Mouse (Mus musculus) megakaryocyte, embryonic 14.5 days (primary cell): ENCODE measurements around the gene Bhlha9. TPM values are rescaled to one million over a fixed set of nuclear protein-coding genes. Genes with fewer than 3 reads are reported as not detected.
A peak's percentile ranks its signal among the peaks of the same experiment; 100 is the strongest.

Experiments
- H3K27me3 ChIP-seq: replicated peaks from 2 replicates; pipeline ENCODE3; 2012; ENCODE audit warnings: inconsistent platforms
- H3K36me3 ChIP-seq: replicated peaks from 2 replicates; pipeline ENCODE3; 2012; ENCODE audit warnings: low read length, inconsistent platforms, mixed read lengths
- H3K4me1 ChIP-seq: 2 replicates; pipeline ENCODE4 v1.6.1; 2012; ENCODE audit warnings: inconsistent platforms
- H3K4me3 ChIP-seq: replicated peaks from 2 replicates; pipeline ENCODE3; 2012; ENCODE audit warnings: moderate library complexity, mild to moderate bottlenecking, inconsistent platforms
- H3K9me3 ChIP-seq: 2 replicates; pipeline ENCODE4 v1.6.1; 2012; ENCODE audit warnings: inconsistent platforms
- FLI1 ChIP-seq: IDR thresholded peaks from 2 replicates; pipeline ENCODE4 v1.6.1; 2012; ENCODE audit warnings: low read length, inconsistent platforms, mixed read lengths
- GATA1 ChIP-seq: IDR thresholded peaks from 3 replicates; pipeline ENCODE4 v1.6.1; 2012; ENCODE audit warnings: mixed read lengths, low read length, inconsistent platforms, borderline replicate concordance
- polyA plus RNA-seq: library from polyadenylated mRNA; stranded (reverse); fragments of >175 nt; gene quantifications from 2 replicates; pipeline ENCODE4 v1.2.3, GENCODE M21; 2012; ENCODE audit warnings: low replicate concordance; ENCODE audit not compliant: insufficient read depth

The Bhlha9 gene
- polyA plus RNA-seq, 1 experiment, result not detected

DNA sequence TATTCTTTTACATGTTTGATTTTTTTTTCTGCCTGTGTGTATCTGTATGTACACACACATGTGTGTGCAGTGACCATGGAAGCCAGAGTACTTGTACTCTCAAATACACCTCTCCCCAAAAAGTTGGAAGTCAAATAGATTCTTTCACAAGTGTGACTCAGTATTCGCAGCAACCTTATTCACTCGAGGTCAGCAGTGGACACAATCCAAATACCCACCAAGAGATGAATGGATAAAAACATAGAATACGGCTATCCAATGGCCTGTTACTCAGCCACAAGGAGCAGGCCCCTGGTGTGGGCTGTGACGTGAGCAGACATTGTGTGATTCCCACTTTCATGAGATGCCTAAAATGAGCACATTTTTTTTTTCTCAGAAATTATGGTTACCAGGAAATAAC, 32.0 kb upstream of the Bhlha9 start:
- Histone ChIP-seq H3K9me3 (0 out of 2 replicates have a peak, but pooled peaks cover 3% of the 10 kb centered on the region), H3K36me3 (no peaks in the 10 kb centered on the region), H3K4me3 (no peak overlapping the region), H3K4me1 (no peaks in the 10 kb centered on the region), H3K27me3 (peaks cover 56% of the 10 kb centered on the region)
- TF ChIP-seq GATA1 (no peak), FLI1 (no peak)

DNA sequence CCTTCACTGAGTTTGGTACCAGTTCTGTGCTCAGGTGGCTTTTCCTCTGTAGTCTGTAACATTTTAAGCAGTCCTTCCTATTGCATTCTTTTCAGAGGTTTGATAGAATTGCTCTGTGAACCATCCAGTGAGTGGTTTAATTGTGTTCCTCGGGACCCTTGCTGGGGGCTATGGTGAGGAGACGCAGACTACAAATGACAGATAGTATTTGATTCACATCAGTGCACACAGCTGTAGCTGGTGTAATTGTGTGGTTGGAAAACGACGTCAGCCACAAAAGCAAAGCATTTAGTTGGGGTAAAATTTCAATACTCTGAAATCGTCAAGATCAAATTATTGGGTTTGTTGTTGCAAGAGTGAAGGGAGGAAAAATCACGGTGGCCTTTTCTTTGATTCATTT, 28.0 kb upstream of the Bhlha9 start:
- Histone ChIP-seq H3K36me3 (no peaks in the 10 kb centered on the region), H3K27me3 (peaks cover 61% of the 10 kb centered on the region), H3K4me1 (peaks cover 17% of the 10 kb centered on the region), H3K9me3 (no peaks in the 10 kb centered on the region), H3K4me3 (no peak overlapping the region)
- TF ChIP-seq FLI1, result no peak
- TF ChIP-seq GATA1, result no peak

DNA sequence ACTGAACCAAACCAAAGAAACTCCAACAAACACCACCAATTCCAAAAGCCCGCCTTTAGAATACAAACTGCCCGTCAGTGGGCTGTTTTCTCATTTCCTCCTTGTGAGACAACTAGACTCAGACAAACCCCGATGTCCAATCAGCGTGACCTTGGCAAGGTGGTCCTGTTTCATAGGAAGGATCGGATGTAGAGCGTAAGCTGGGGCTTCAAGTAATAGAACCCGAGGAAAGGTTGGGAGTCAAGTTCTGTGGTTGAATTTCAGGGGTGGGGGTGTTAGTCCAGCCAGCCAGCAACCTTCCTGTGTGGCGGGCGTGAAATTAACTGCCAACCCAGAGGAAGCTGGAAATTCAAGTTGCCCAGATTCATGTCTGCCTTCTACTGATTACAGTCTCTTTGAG, 27.2 kb upstream of the Bhlha9 start:
- H3K4me1 ChIP-seq, result peaks cover 17% of the 10 kb centered on the region
- H3K4me3 ChIP-seq, result no peak overlapping the region
- no peak for TF ChIP-seq GATA1
- TF ChIP-seq FLI1, result no peak
- H3K27me3 ChIP-seq, result peaks cover 58% of the 10 kb centered on the region
- no peaks in the 10 kb centered on the region for H3K36me3 ChIP-seq
- no peaks in the 10 kb centered on the region for H3K9me3 ChIP-seq

DNA sequence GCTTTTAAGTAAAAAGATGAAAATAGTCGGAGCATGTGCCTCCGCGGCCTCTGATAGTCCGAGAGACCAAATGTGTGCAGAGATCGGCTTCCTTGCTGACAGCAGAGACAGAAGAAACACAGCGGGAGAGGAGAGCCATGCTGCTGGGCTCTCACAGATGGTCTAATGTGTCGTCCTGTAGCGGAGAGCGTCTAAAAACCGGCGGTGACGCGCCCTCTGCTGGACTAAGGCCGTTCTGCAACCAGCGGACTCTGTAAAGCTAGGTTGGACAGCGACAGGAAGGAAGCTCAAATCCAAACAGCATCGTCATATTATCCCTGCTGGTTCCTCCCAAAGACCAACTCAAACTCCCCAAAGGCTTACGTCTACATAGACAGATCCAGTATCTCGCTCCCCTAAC, 26.3 kb upstream of the Bhlha9 start:
- H3K9me3 ChIP-seq, result no peaks in the 10 kb centered on the region
- peak overlapping the region; percentile 79 for H3K4me3 ChIP-seq
- peaks cover 64% of the 10 kb centered on the region for H3K27me3 ChIP-seq
- H3K4me1 ChIP-seq, result peaks cover 17% of the 10 kb centered on the region
- TF ChIP-seq GATA1, result no peak
- no peak for TF ChIP-seq FLI1
- H3K36me3 ChIP-seq, result no peaks in the 10 kb centered on the region

DNA sequence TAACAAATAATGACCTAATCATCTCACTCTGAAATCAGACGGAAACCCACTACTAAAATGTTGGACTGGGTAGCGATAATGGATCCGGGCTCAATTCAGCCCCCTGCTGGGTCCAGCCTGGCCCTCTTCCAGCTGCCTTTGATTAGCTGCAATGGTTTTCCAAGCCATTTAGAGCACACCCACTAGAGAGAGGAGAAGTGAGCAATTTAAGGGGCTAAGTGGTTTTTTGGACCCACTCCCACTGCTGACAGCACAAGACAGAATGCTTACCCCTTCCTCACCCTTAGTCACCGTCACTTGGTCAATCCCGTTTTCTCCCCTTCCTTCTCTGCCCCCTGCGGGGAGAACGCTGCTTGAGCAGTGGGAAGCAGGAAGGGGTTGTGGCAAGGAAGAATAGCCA, 25.2 kb upstream of the Bhlha9 start:
- H3K36me3 ChIP-seq, result no peaks in the 10 kb centered on the region
- H3K27me3 ChIP-seq, result peaks cover 65% of the 10 kb centered on the region
- H3K4me3 ChIP-seq, result no peak overlapping the region
- 0 out of 2 replicates have a peak, but pooled peaks cover 2% of the 10 kb centered on the region for H3K9me3 ChIP-seq
- peaks cover 17% of the 10 kb centered on the region for H3K4me1 ChIP-seq
- TF ChIP-seq FLI1 (no peak), GATA1 (no peak)

DNA sequence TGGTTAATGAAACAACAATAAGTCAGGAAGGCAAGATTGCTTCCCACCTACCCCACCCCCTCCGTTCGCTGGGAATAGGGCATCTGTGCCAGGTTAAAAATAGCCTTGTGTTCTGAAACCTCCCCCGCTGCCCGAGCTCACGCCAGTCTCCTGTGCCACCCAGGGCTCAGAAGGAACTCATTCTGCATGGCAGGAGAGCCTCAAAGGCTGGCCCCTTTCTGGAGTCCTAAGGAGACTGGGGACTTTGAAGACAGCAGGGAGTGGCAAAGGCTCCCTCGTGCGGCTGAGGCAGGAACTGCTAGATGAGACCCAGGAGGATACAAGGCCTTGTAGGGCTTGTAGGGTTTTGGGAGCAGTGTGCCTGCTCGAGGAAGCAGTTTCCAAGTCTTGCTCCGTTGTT, 24.8 kb upstream of the Bhlha9 start:
- peak overlapping the region; percentile 2 for H3K4me3 ChIP-seq
- peaks cover 64% of the 10 kb centered on the region for H3K27me3 ChIP-seq
- H3K4me1 ChIP-seq, result peaks cover 17% of the 10 kb centered on the region
- no peaks in the 10 kb centered on the region for H3K36me3 ChIP-seq
- H3K9me3 ChIP-seq, result 0 out of 2 replicates have a peak, but pooled peaks cover 2% of the 10 kb centered on the region
- TF ChIP-seq GATA1, result no peak
- no peak for TF ChIP-seq FLI1

DNA sequence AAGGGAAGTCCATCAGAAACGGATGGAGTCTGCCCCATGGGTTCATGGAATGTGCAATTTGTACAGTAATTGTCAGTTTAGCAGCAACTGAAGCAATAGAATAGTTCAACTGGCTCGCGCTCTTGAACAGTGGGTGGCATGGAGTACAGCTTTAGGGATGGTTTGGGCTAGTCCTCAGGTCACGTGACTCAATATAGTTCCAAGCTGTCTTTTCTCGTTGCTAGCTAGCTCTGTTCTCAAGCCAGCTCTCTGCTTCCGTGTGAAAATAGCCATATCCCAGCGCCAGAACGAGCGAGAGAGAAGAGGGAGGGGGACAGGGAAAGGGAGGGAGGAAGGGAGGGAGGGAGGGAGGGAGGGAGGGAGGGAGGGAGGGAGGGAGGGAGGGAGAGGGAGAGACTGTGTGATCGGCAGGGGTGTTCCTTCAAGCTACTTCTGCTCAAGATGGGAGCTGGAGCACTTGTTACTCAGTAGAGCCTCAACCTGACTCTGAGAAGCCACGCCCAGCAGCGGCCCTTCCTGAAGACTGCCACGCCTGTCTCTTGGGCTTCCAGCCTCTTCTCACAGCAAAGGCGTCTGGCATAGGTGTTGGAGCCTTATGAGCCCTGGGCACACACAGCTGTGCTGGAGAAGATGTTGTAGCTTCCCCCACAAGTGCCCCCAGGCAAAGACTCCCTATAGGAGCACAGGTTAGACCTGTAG, 21.3 kb upstream of the Bhlha9 start:
- H3K4me1 ChIP-seq, result peaks cover 14% of the 10 kb centered on the region
- TF ChIP-seq GATA1, result no peak
- no peak for TF ChIP-seq FLI1

DNA sequence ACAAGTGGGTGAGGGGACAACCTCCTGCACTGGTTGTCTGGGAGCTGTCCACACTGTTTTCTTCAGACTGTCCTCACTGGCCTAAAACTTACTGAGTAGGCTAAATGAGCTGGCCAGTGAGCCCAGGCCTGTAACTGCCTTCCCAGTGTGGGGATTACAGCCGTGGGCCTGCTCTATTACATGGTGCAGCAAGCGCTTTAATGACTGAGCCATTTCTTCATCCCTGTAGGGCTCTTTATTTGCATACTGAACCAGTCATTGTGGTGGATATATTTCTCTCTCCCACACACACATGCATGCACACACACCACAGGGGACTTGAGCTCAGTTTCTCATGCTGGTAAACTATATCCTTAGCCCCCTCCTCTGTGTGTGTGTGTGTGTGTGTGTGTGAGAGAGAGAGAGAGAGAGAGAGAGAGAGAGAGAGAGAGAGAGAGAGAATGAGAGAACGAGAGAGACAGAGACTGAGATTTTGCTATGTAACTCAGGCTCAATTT, 19.4 kb upstream of the Bhlha9 start:
- Histone ChIP-seq H3K4me1 (peaks cover 4% of the 10 kb centered on the region; the same call in 1 of the 2 replicates), H3K9me3 (0 out of 2 replicates have a peak, but pooled peaks cover 2% of the 10 kb centered on the region), H3K4me3 (peak overlapping the region; percentile 28), H3K27me3 (peaks cover 56% of the 10 kb centered on the region), H3K36me3 (no peaks in the 10 kb centered on the region)
- TF ChIP-seq FLI1 (no peak), GATA1 (no peak)

More for the DNA sequence above, 21.3 kb upstream of the Bhlha9 start:
- Histone ChIP-seq H3K36me3 (no peaks in the 10 kb centered on the region), H3K9me3 (0 out of 2 replicates have a peak, but pooled peaks cover 2% of the 10 kb centered on the region), H3K27me3 (peaks cover 53% of the 10 kb centered on the region), H3K4me3 (no peak overlapping the region)

DNA sequence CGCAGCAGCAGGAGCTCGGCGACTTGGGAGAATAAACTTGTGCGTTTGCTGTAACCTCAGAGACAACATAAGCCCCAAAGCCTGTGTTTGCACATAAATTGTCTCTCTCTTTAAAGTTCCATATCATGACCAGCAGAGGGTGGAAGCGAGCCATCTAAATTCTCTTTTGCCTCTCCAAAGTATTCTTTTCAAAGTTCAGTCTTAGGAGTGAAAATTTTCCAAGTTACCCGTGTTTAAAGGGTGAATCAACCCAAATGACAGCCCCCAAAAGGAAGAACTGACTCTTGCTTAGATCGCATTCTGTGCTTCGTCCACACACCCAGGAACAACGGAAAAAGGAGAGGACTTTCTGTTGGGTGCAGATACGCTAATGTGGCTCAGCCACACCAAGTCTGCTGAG, 17.2 kb upstream of the Bhlha9 start:
- Histone ChIP-seq H3K27me3 (peaks cover 60% of the 10 kb centered on the region), H3K4me1 (peaks cover 4% of the 10 kb centered on the region; the same call in 1 of the 2 replicates), H3K4me3 (peak overlapping the region; percentile 15), H3K36me3 (no peaks in the 10 kb centered on the region), H3K9me3 (0 out of 2 replicates have a peak, but pooled peaks cover 2% of the 10 kb centered on the region)
- TF ChIP-seq FLI1 (no peak), GATA1 (no peak)

DNA sequence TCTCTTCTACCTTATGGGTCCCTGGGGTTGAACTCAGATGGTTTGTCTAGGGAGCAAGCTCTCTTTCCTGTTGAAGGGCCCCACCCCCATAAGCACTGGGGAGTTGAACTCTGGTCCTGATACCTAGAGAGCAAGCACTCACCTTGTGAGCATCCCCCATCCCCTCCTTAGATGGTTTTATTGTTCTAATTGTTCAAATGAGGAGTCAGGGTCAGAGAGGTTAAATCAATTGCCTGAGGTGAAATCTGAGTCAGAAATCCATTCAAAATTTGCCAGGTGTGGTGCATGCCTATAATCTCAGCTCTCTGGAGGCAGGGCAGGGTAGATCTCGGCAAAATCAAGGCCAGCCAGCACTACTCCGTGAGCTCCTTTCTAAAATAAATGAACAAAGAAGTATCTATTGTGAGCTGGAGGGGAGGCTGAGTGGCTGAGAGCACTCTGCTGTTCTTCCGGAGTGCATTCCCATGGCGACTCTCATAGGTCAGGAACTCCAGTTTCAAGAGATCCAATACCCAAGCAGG, 14.8 kb upstream of the Bhlha9 start:
- peaks cover 4% of the 10 kb centered on the region; the same call in 1 of the 2 replicates for H3K4me1 ChIP-seq
- no peaks in the 10 kb centered on the region for H3K9me3 ChIP-seq
- H3K4me3 ChIP-seq, result no peak overlapping the region
- peaks cover 46% of the 10 kb centered on the region for H3K27me3 ChIP-seq
- TF ChIP-seq FLI1 (no peak), GATA1 (no peak)
- no peaks in the 10 kb centered on the region for H3K36me3 ChIP-seq
